Mouse (Mus musculus) intestine, embryonic 16.5 days (tissue): ENCODE results near the gene Edem2. TPM values are rescaled to one million over a fixed set of nuclear protein-coding genes. Genes with fewer than 3 reads are reported as not detected.

Experiments
- ATAC-seq: fragments of 200-750 bp; cut with Nextera tagmentation; 2 replicates; pipeline ENCODE4 v1.8.0; 2017; ENCODE audit warnings: moderate TSS enrichment, moderate library complexity
- H3K27ac ChIP-seq: fragments of 300-500 bp; sonication (generic); 2 replicates; pipeline ENCODE4 v1.5.1; 2014; ENCODE audit warnings: mild to moderate bottlenecking, low read length
- H3K27me3 ChIP-seq: fragments of 300-500 bp; sonication (generic); replicated peaks from 2 replicates; pipeline ENCODE4 v1.6.1; 2014; ENCODE audit warnings: low read length, control low read depth, mixed read lengths; ENCODE audit not compliant: control insufficient read depth, insufficient read depth
- H3K36me3 ChIP-seq: fragments of 300-500 bp; sonication (generic); 2 replicates; pipeline ENCODE4 v1.6.1; 2014; ENCODE audit warnings: low read length, control low read depth; ENCODE audit not compliant: control insufficient read depth, insufficient read depth
- H3K4me1 ChIP-seq: fragments of 300-500 bp; sonication (generic); 2 replicates; pipeline ENCODE4 v1.6.1; 2014; ENCODE audit warnings: low read length, control low read depth, mixed read lengths; ENCODE audit not compliant: control insufficient read depth, insufficient read depth
- H3K4me2 ChIP-seq: fragments of 300-500 bp; sonication (generic); 2 replicates; pipeline ENCODE4 v1.6.1; 2014; ENCODE audit warnings: low read depth, low read length, control low read depth
- H3K4me3 ChIP-seq: fragments of 300-500 bp; sonication (generic); 2 replicates; pipeline ENCODE4 v1.5.1; 2014; ENCODE audit warnings: mild to moderate bottlenecking, low read length
- H3K9ac ChIP-seq: fragments of 300-500 bp; sonication (generic); 2 replicates; pipeline ENCODE4 v1.6.1; 2014; ENCODE audit warnings: low read depth, low read length
- H3K9me3 ChIP-seq: fragments of 300-500 bp; sonication (generic); 2 replicates; pipeline ENCODE4 v1.6.1; 2016; ENCODE audit warnings: low read length, control low read depth; ENCODE audit not compliant: control insufficient read depth
- WGBS: fragments of 180-500 bp; shearing (Covaris S2); extraction: QIAGEN DNeasy Blood & Tissue Kit; methylation state at CpG from one replicate; pipeline ENCODE4 v1.1.7; 2014; 5-methylcytosine and 5-hydroxymethylcytosine counted together
- polyA plus RNA-seq: library from polyadenylated mRNA; unstranded; fragments of >200 nt; fragmentation: Nextera tagmentation; extraction: Ambion mirVana; gene quantifications from 2 replicates; pipeline ENCODE4 v1.2.1, GENCODE M21; 2015

Edem2 gene
- polyA plus RNA-seq, 1 experiment from 2014 or later: 85.7 TPM

GRCm38 (mm10) chr2:155663097-155663496, 66.2 kb downstream of the Edem2 start:
- WGBS: 20% methylated on average over 5 of the region's 5 CpGs
- Histone ChIP-seq H3K4me1 (no peaks in the 10 kb centered on the region), H3K4me3 (no peak overlapping the region), H3K4me2 (no peak overlapping the region), H3K9me3 (no peaks in the 10 kb centered on the region), H3K36me3 (peaks cover 5% of the 10 kb centered on the region), H3K27ac (no peak overlapping the region), H3K9ac (no peak overlapping the region), H3K27me3 (no peaks in the 10 kb centered on the region)
- ATAC-seq: no peak

GRCm38 (mm10) chr2:155662390-155662789, 66.9 kb downstream of the Edem2 start:
- WGBS: 86% methylated on average over 5 of the region's 5 CpGs
- Histone ChIP-seq H3K27me3 (no peaks in the 10 kb centered on the region), H3K4me3 (no peak overlapping the region), H3K4me1 (no peaks in the 10 kb centered on the region), H3K9me3 (no peaks in the 10 kb centered on the region), H3K27ac (no peak overlapping the region), H3K4me2 (no peak overlapping the region), H3K9ac (no peak overlapping the region), H3K36me3 (peaks cover 5% of the 10 kb centered on the region)
- no peak for ATAC-seq

- H3K4me2 ChIP-seq: no peak overlapping the region
- no peaks in the 10 kb centered on the region for H3K9me3 ChIP-seq
- H3K27me3 ChIP-seq: no peaks in the 10 kb centered on the region
- WGBS: 86% methylated on average over 6 of the region's 6 CpGs
- no peak for ATAC-seq
- peaks cover 13% of the 10 kb centered on the region for H3K36me3 ChIP-seq
- H3K4me1 ChIP-seq: no peaks in the 10 kb centered on the region
- no peak overlapping the region for H3K4me3 ChIP-seq
- H3K9ac ChIP-seq: no peak overlapping the region
- H3K27ac ChIP-seq: no peak overlapping the region
Measured at GRCm38 (mm10) chr2:155655759-155656372, 73.4 kb downstream of the Edem2 start.

GRCm38 (mm10) chr2:155652618-155653017, 76.7 kb downstream of the Edem2 start:
- peaks cover 18% of the 10 kb centered on the region for H3K36me3 ChIP-seq

More at GRCm38 (mm10) chr2:155652618-155653017, 76.7 kb downstream of the Edem2 start:
- H3K4me1 ChIP-seq: no peaks in the 10 kb centered on the region
- WGBS: 93% methylated on average over 5 of the region's 5 CpGs
- no peak overlapping the region for H3K4me3 ChIP-seq
- H3K9me3 ChIP-seq: no peaks in the 10 kb centered on the region
- no peaks in the 10 kb centered on the region for H3K27me3 ChIP-seq
- no peak overlapping the region for H3K4me2 ChIP-seq
- H3K9ac ChIP-seq: no peak overlapping the region
- no peak overlapping the region for H3K27ac ChIP-seq
- no peak for ATAC-seq

Other genes with a start within 250 kb of the Edem2 start
- 25.8 and 29.8 TPM in 2 replicates for gene Acss2, start 211.5 kb downstream of the Edem2 start, polyA plus RNA-seq
- gene Ggt7, start 211.2 kb downstream of the Edem2 start, polyA plus RNA-seq: 4.0 and 4.2 TPM in 2 replicates
- gene Gss, start 136.7 kb downstream of the Edem2 start, polyA plus RNA-seq: 143 and 158 TPM in 2 replicates
- 0.77 and 1.3 TPM in 2 replicates for gene Myh7b, start 118.3 kb downstream of the Edem2 start, polyA plus RNA-seq
- 99.3 and 103 TPM in 2 replicates for gene Trpc4ap, start 37.1 kb downstream of the Edem2 start, polyA plus RNA-seq
- not detected in 2 replicates for gene Gm17581, start 6.4 kb upstream of the Edem2 start, polyA plus RNA-seq
- gene Procr, start 21.6 kb upstream of the Edem2 start, polyA plus RNA-seq: 20.4 and 20.8 TPM in 2 replicates
- 0.18 and 0.21 TPM in 2 replicates for gene Mmp24, start 45.9 kb upstream of the Edem2 start, polyA plus RNA-seq
- 27.4 and 30.0 TPM in 2 replicates for gene BC029722, start 90.0 kb upstream of the Edem2 start, polyA plus RNA-seq
- 279 and 287 TPM in 2 replicates for gene Eif6, start 97.5 kb upstream of the Edem2 start, polyA plus RNA-seq
- 0.33 and 0.35 TPM in 2 replicates for gene Fam83c, start 105.4 kb upstream of the Edem2 start, polyA plus RNA-seq
- gene Uqcc1, start 200.8 kb upstream of the Edem2 start, polyA plus RNA-seq: 84.5 and 92.8 TPM in 2 replicates
- 0.18 TPM in 1 of 2 replicates, not detected in the other for gene Gm15557, start 211.3 kb upstream of the Edem2 start, polyA plus RNA-seq
- gene Gdf5, start 215.9 kb upstream of the Edem2 start, polyA plus RNA-seq: 0.69 and 0.79 TPM in 2 replicates
- 11.1 and 12.7 TPM in 2 replicates for gene Cep250, start 227.0 kb upstream of the Edem2 start, polyA plus RNA-seq